Mouse (Mus musculus) layer of hippocampus, adult 11-12 months (tissue): ENCODE results near the gene Iqcf3.

Source experiments
- DNase-seq: peaks from one replicate; pipeline ENCODE4 v3.0.0; 2022; ENCODE audit warnings: low spot score

Iqcf3 gene

DNA sequence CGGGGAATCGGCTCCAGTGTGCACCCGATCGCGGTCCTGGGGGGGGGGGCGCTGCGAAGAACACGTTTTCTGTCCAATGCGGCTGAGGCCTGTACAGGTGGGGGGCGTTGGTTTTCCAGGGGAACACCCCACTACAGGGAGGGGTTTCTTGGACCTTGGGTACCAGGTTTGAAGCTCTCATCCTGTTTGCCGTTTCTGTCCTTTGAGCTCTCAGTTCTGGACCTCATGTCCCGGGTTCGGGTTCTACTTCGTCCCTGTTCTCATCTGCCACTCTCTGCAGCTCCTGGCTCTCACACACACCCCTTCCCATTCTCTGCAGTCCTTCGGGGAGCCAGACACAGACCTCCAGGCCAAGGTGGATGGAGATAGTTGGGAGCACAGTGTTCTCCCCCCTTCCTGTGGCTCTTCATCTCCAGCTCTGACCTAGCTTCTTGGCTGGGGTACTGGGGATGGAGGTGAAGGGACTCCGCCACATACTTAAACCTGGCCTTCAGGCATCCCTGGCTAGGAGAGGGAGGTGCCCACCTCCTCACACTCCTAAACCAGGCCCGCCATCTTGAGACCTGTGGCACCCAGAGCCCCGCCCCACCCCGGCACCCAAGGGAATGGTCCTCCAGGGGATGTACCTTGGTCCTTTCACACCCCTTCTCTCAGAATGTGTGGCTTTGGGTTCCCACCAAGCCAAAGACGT, 107.2 kb downstream of the Iqcf3 start:
- DNase-seq = peak; percentile 36

DNA sequence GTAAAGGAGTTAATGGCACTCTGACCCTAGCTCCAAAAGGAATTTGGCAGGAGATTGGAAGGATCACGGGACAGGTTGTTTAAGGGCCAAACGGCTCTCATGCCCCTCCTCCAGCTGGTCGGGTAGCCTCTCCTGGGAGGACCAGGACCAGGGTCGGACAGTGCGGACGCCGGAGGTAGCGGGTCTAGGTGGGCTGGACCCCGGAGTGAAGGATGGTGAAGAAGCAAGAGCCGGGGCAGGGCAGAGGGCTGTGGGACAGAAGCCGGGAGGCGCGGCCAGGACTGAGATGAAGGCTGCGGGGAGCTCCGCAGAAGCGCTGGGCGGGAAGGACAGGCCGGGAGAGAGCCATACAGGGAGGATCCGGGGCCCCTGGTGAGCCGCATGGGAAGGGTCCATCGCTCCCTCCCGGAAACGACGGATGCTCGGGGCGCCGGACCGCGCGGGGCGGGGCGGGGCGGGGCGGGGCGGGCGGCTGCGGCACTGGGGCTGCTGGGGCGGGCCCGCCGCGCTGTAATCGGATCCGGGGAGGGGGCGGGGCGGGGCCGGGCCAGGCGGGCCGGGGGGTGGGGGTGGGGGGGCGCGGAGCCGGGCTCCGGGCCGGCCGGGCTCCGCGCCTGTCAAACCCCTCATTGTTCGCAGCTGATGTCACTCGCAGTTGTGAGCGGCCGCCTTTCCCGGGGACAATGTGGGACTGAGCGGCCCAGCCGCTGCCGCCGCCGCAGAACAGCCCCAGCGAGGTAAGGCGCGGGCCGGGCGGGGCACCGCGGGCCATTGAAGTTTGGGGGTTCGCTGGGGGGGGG, 108.0 kb downstream of the Iqcf3 start, which contains the start of gene Pcbp4:
Gene Pcbp4, plus strand, starts transcription at position 21 of the 800 bp plus-strand sequence.
- DNase-seq = peak; percentile 71
